Mouse (Mus musculus) liver, adult 2 months (tissue): ENCODE data around the gene Oaz1. TPM values are rescaled to one million over a fixed set of nuclear protein-coding genes. Genes with fewer than 3 reads are reported as not detected.
A peak's percentile ranks its signal among the peaks of the same experiment; 100 is the strongest.

ENCODE experiments used
- DNase-seq: peaks from one replicate; pipeline ENCODE4 v3.0.0-alpha.2; 2011; ENCODE audit warnings: low read depth, low spot score; ENCODE audit errors: extremely low read depth
- H3K27ac ChIP-seq: fragments of 200-500 bp; replicated peaks from 2 replicates; pipeline ENCODE4 v1.5.1; 2012; ENCODE audit warnings: low read depth, mild to moderate bottlenecking, control low read depth, inconsistent platforms, low read length; ENCODE audit not compliant: insufficient read depth
- H3K27me3 ChIP-seq: fragments of 200-500 bp; 2 replicates; pipeline ENCODE4 v1.6.1; 2012; ENCODE audit warnings: mild to moderate bottlenecking, moderate library complexity, low read length, inconsistent platforms; ENCODE audit not compliant: control insufficient read depth, insufficient read depth
- H3K36me3 ChIP-seq: fragments of 200-500 bp; 2 replicates; pipeline ENCODE4 v1.6.1; 2012; ENCODE audit warnings: low read length, inconsistent platforms; ENCODE audit not compliant: control insufficient read depth, insufficient read depth
- H3K4me1 ChIP-seq: fragments of 200-500 bp; 2 replicates; pipeline ENCODE4 v1.6.1; 2011; ENCODE audit warnings: low read length; ENCODE audit not compliant: control insufficient read depth, insufficient read depth
- H3K4me3 ChIP-seq: fragments of 200-500 bp; 2 replicates; pipeline ENCODE4 v1.5.1; 2011; ENCODE audit warnings: low read depth, mild to moderate bottlenecking, control low read depth, low read length, moderate library complexity; ENCODE audit not compliant: insufficient read depth
- H3K79me2 ChIP-seq: fragments of 200-500 bp; 2 replicates; pipeline ENCODE4 v1.6.1; 2012; ENCODE audit warnings: inconsistent platforms, mild to moderate bottlenecking, low read length, moderate library complexity; ENCODE audit not compliant: control insufficient read depth, insufficient read depth
- H3K9ac ChIP-seq: fragments of 200-500 bp; 2 replicates; pipeline ENCODE4 v1.6.1; 2012; ENCODE audit warnings: low read depth, mild to moderate bottlenecking, control low read depth, inconsistent platforms, low read length
- CTCF ChIP-seq: fragments of 200-500 bp; IDR thresholded peaks from 2 replicates; pipeline ENCODE4 v1.5.1; 2011; ENCODE audit warnings: low read depth, low read length, control low read depth
- POLR2A ChIP-seq: fragments of 200-500 bp; IDR thresholded peaks from 2 replicates; pipeline ENCODE4 v1.6.1; 2011; ENCODE audit warnings: low read length, control low read depth; ENCODE audit not compliant: insufficient read depth; ENCODE audit errors: extremely low read depth
- WGBS: fragments of 180-500 bp; shearing (Covaris S2); methylation state at CpG from one replicate; pipeline ENCODE4 v1.1.7; 2018; 5-methylcytosine and 5-hydroxymethylcytosine counted together
- polyA plus RNA-seq: library from polyadenylated mRNA; depleted of rRNA; stranded (reverse); fragments of >200 nt; gene quantifications from 2 replicates; pipeline ENCODE4 v1.2.3, GENCODE M21; 2012
- total RNA-seq: library from RNA; depleted of rRNA; stranded (reverse); fragments of >200 nt; gene quantifications from 2 replicates; pipeline ENCODE4 v1.2.3, GENCODE M21; 2014

Gene Oaz1
- total and polyA plus RNA-seq, 2 experiments: 527 to 1,187 TPM

GRCm38 (mm10) chr10:80862305-80862704 is 35.8 kb downstream of the Oaz1 start:
- TF ChIP-seq CTCF (no peak), POLR2A (no peak)
- no peak for DNase-seq
- 94% methylated on average over 5 of the region's 5 CpGs for WGBS
- Histone ChIP-seq H3K36me3 (no peaks in the 10 kb centered on the region), H3K79me2 (peaks cover 10% of the 10 kb centered on the region), H3K27ac (no peak overlapping the region), H3K27me3 (no peaks in the 10 kb centered on the region), H3K9ac (no peak overlapping the region), H3K4me3 (no peak overlapping the region), H3K4me1 (no peaks in the 10 kb centered on the region)

- Histone ChIP-seq H3K4me3 (no peak overlapping the region), H3K79me2 (no peaks in the 10 kb centered on the region), H3K27me3 (no peaks in the 10 kb centered on the region), H3K4me1 (no peaks in the 10 kb centered on the region), H3K36me3 (no peaks in the 10 kb centered on the region), H3K27ac (no peak overlapping the region), H3K9ac (no peak overlapping the region)
- 83% methylated on average over 16 of the region's 16 CpGs for WGBS
- no peak for TF ChIP-seq POLR2A
- no peak for TF ChIP-seq CTCF
- DNase-seq: no peak
Measured at GRCm38 (mm10) chr10:80864446-80864845, 38.0 kb downstream of the Oaz1 start.

- DNase-seq: peak; percentile 92
- WGBS: 5% methylated on average over 4 of the region's 6 CpGs
- Histone ChIP-seq H3K36me3 (no peaks in the 10 kb centered on the region), H3K9ac (0 out of 2 replicates have a peak overlapping the region, but pooled peaks have one; percentile 4), H3K4me3 (no peak overlapping the region), H3K27me3 (no peaks in the 10 kb centered on the region), H3K4me1 (peaks cover 5% of the 10 kb centered on the region), H3K79me2 (no peaks in the 10 kb centered on the region), H3K27ac (peak overlapping the region; percentile 14; the same call in 1 of the 2 replicates)
- TF ChIP-seq POLR2A (no peak), CTCF (no peak)
Measured at GRCm38 (mm10) chr10:80870993-80871392, 44.5 kb downstream of the Oaz1 start.

- DNase-seq: no peak
- Histone ChIP-seq H3K27me3 (no peaks in the 10 kb centered on the region), H3K4me1 (peaks cover 5% of the 10 kb centered on the region), H3K27ac (peak within 1 kb of the TSS; percentile 14; the same call in 1 of the 2 replicates), H3K4me3 (no peak within 1 kb of the TSS), H3K9ac (0 out of 2 replicates have a peak within 1 kb of the TSS, but pooled peaks have one; percentile 4), H3K79me2 (no peaks in the 10 kb centered on the region), H3K36me3 (no peaks in the 10 kb centered on the region)
- 44% methylated on average over 9 of the region's 9 CpGs for WGBS
- TF ChIP-seq CTCF: no peak
- TF ChIP-seq POLR2A: no peak
Measured at GRCm38 (mm10) chr10:80871581-80871980, 45.1 kb downstream of the Oaz1 start, which contains the start of gene Tmprss9. Gene Tmprss9, plus strand, starts transcription at chr10:80871848.

- no peak for DNase-seq
- Histone ChIP-seq H3K36me3 (no peaks in the 10 kb centered on the region), H3K4me3 (no peak overlapping the region), H3K27me3 (no peaks in the 10 kb centered on the region), H3K4me1 (peaks cover 5% of the 10 kb centered on the region), H3K27ac (no peak overlapping the region), H3K79me2 (no peaks in the 10 kb centered on the region), H3K9ac (no peak overlapping the region)
- 86% methylated on average over 9 of the region's 9 CpGs for WGBS
- TF ChIP-seq CTCF: no peak
- TF ChIP-seq POLR2A: no peak
Measured at GRCm38 (mm10) chr10:80874035-80874434, 47.6 kb downstream of the Oaz1 start.

- Histone ChIP-seq H3K4me1 (no peaks in the 10 kb centered on the region), H3K79me2 (no peaks in the 10 kb centered on the region), H3K36me3 (no peaks in the 10 kb centered on the region), H3K27ac (no peak overlapping the region), H3K27me3 (no peaks in the 10 kb centered on the region), H3K9ac (no peak overlapping the region), H3K4me3 (no peak overlapping the region)
- 25% methylated on average over 5 of the region's 5 CpGs for WGBS
- peak; percentile 53 for DNase-seq
- TF ChIP-seq POLR2A (no peak), CTCF (peak; percentile 74)
Measured at GRCm38 (mm10) chr10:80876028-80876427, 49.6 kb downstream of the Oaz1 start.
